Mouse (Mus musculus): ENCODE measurements at regions not wholly inside any gene's neighbourhood (a gene's known extent, or its start where the extent isn't known, plus 50 kb on each side); places are given as distances from the start of the nearest gene placed in this dataset.
A peak's percentile ranks its signal among the peaks of the same experiment; 100 is the strongest.

GRCm38 (mm10) chr3:40164181-40164580, 366.9 kb upstream of the Intu start:
- no peak for DNase-seq (ENCODE audit: low spot score in 2 of 2)

- no peak for DNase-seq (ENCODE audit: low spot score in 2 of 2)
These were observed 363.0 kb upstream of the Intu start for GRCm38 (mm10) chr3:40167970-40168626.

DNA sequence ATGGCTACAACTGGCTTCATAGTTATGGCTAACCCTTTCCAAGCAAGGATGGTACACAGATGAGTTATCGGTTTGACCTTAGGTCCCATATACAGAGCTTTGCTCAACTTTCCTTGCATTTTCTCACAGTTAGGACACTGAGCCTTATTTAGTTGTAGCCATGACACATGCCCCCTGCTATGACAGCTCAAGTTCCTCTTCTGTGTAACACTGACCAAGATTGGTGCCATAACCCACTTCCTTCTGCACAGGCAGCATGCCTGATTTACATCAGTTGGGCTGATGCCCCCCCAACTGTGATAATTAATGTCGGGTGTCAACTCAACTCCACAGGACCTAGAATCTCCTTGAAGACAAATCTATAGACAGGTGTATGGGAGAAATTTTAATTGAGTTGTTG, 361.5 kb upstream of the Intu start:
- no peak for DNase-seq (ENCODE audit: low spot score in 2 of 2)

GRCm38 (mm10) chr3:40179726-40180317, 351.3 kb upstream of the Intu start:
- DNase-seq (ENCODE audit: low spot score in 2 of 2), result no peak

- no peak for DNase-seq (ENCODE audit: low spot score in 2 of 2)
These were observed 345.3 kb upstream of the Intu start for GRCm38 (mm10) chr3:40185597-40186320.

DNA sequence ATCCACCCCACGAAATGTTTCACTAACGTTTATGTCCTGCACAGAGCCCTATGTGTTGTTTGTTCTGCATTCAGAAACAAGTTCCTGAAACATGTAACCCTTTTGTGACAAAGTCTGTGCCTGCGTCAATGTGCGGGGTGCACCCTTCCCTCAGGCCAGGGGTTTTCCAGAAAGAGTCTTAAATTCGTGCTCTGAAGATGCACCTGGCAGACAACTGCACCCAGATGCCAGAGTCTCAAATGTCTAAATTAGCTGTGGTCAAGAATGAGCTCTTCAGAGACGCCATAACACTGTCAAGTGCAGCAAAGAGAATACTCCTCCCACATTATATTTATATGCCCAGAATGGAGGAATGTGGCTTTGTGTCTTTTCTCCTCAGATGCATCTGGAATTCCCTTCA, 341.6 kb upstream of the Intu start:
- DNase-seq (ENCODE audit: low spot score in 2 of 2), result no peak

GRCm38 (mm10) chr3:40190024-40190423, 341.1 kb upstream of the Intu start:
- DNase-seq (ENCODE audit: low spot score in 2 of 2), result no peak

GRCm38 (mm10) chr3:40200174-40200573, 330.9 kb upstream of the Intu start:
- DNase-seq (ENCODE audit: low spot score in 2 of 2), result no peak

GRCm38 (mm10) chr3:40206326-40206725, 324.8 kb upstream of the Intu start:
- DNase-seq (ENCODE audit: low spot score in 2 of 2), result no peak

GRCm38 (mm10) chr3:40211793-40212192, 319.3 kb upstream of the Intu start:
- DNase-seq (ENCODE audit: low spot score in 2 of 2), result no peak

GRCm38 (mm10) chr3:40226772-40227171, 304.3 kb upstream of the Intu start:
- DNase-seq (ENCODE audit: low spot score in 2 of 2), result no peak

DNA sequence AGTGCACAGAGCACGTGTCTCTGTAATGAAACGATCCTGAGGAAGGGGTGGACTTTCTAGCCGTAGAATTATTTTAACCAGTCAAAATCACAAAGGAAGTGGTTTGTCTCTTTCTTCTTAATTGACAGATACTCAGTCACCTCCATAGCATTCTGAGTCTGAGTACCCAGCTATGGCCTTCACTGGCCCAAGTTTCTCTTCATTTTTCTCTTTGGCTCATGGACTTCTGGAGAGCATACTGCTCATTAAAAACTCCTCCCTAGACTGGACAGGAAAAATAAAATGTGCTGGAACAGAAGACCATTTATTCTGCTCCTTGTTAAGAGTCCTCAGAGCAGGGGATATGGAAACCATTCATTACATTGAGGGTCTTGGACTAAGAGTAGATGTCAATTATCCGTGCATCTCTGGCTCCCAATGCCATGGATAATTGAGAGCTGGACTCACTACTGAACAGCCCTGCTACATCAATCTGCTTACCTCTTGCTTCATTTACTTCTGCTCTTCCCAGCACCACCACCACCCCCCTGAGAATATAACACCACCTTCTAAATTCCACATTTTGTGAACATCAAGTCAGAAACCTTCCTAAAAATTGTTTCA, 287.5 kb upstream of the Intu start:
- no peak for DNase-seq (ENCODE audit: low spot score in 2 of 2)

GRCm38 (mm10) chr3:40254376-40254775, 276.7 kb upstream of the Intu start:
- no peak for DNase-seq (ENCODE audit: low spot score in 2 of 2)

GRCm38 (mm10) chr3:40262536-40262935, 268.6 kb upstream of the Intu start:
- DNase-seq (ENCODE audit: low spot score in 2 of 2), result peak in 1 of 2 experiments; percentile 9

GRCm38 (mm10) chr3:40267514-40267913, 263.6 kb upstream of the Intu start:
- DNase-seq (ENCODE audit: low spot score in 2 of 2), result no peak

DNA sequence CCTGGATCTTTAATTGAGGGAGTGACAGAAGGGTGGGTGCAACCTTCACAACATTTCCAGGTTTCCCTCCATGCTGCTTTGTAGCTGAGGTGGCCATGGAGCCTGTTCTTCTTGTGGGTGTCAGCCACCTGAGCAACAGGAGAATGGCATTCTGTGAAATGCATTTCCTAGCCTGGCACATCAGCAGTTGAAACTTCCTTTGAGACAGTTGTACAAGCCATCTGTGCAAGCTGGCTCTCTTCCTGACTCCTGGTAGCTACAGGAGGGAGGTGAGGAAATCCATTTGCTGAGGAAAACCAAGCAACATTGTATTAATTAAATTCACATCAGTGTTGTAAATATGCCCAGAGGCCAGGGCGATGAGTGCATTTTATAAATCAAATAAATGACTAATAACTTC, 248.2 kb upstream of the Intu start:
- peak in 1 of 2 experiments; percentile 4 for DNase-seq (ENCODE audit: low spot score in 2 of 2)

DNA sequence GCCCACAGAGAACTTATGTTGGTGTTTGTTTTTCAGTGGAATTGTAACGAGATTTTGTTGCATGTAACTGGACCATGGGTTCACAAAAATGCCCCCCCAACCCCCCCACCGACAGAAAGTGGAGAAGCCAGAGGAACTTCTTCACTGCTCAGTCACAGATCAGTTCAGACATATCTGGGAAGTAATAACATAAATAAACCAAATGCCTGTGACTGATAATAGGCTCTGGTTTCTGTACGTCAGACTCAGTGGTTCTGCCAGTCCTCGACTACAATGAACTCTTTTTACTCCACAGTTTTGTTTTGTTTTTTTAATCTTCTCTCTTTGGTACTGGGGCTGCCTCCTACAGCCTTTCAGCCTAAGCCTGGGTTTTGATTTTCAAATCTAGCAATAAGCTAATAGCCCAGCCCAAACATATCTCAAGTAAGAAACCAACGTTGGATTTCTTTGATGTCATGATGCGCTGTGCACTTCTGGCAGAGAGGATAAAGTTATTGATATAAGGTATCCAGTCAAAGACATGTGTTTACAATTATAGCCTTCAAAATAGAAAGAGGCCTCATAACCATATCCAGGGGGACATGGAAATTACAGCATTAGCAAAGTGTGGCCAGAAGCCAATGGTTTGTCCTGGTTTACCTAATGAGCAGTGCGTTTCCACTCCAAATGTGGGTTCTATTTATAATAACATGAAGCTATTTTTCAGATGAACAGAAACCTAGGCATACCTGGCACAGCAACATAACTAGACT, 244.0 kb upstream of the Intu start:
- DNase-seq (ENCODE audit: low spot score in 2 of 2), result no peak

DNA sequence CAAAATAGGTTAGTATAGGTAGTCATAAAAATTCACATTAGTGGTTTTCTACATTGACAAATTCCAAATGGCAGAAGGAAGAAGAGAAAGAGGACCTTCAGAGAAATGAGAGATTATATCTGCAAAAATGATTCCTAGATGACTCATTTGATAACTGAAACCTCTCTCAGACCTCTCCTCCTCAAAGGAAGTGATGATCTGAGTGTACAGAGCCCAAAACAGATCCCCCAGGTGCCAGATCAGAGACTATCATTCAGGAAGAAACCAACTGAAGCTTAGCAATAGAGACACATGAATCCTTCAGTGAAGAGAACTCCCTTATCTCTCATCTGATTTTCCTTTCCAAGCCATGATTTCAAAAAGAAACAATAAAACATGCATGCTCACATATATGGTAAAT, 234.0 kb upstream of the Intu start:
- DNase-seq (ENCODE audit: low spot score in 2 of 2), result no peak

GRCm38 (mm10) chr3:40320319-40320718, 210.8 kb upstream of the Intu start:
- no peak for DNase-seq (ENCODE audit: low spot score in 2 of 2)

GRCm38 (mm10) chr3:40325872-40326803, 204.9 kb upstream of the Intu start:
- DNase-seq (ENCODE audit: low spot score in 2 of 2), result no peak

DNA sequence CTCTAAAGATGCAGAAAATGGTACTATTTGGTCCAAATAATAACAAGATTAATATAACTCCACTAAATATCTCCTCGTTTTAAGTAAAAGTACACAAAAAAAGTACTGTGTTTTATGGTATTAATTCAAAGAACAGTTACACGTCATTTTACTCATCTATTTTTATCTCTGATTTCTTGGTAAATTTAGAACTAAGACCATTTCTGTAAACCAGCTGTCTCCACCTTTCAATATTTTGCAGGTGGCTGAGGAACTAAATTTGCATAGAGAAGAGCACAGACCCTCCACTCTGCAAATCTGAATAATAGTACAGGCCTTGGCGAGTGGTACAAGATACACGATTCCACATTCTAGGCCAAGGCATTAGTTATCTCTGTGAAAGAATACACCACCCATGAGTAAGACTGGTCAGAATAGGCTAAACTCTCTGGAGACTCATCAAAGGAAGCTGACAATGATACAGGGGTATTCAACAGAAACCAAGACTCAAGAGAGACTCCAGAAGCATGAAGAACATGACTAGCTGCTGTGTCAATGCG, 191.5 kb upstream of the Intu start:
- DNase-seq (ENCODE audit: low spot score in 2 of 2), result no peak
